Mouse (Mus musculus): ENCODE measurements around the gene Tnfsf4.

Gene Tnfsf4

DNA sequence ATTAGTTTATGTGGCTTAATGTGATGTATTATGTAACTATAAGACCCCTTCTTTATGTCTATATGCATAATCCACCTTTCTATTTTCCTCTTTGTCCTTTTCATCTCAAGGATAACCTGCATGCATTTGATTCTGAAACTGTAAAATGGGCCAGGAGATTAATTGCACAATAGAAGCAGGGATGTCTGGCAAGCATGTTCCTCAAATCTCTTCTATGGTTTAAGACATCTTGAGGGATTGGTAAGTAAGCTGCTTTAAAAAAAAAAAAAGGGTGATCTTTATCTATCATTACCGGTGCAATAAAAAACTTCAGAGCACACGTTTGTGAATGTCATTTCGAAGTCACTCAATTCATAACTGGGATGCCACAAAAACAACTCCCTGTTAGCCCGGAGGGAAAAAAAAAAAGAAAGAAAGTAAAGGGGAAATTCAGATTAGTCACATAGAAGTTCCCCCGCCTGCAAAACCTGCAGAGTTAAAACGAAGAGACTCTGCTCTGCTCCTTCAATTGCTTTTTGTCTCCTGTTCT lies at the start of gene Tnfsf4:
Gene Tnfsf4, plus strand, starts transcription at position 479 of the 529 bp plus-strand sequence.
- DNase-seq (ENCODE audit: low read depth, low spot score), result no peak

DNA sequence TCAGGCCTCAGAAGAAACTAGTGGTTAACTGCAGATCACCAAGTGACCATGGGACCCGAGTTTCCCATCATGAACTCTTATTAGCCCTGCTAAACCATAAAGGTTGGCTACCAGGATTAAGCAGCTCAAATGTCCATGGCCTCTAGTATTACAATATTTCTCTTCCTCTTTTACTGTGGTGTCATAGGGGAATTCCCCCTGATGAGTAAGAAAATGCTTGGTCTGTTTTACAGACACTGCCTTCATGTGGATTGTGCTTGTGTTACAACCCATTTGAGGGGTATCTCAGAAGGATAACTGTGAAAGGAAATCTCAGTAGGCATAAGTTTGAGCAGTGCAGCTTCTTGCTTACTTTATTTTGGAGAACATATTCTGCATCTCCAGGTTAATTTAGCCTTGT lies 44.2 kb upstream of the Tnfsf4 start:
- DNase-seq (ENCODE audit: low read depth, low spot score), result peak; percentile 60

DNA sequence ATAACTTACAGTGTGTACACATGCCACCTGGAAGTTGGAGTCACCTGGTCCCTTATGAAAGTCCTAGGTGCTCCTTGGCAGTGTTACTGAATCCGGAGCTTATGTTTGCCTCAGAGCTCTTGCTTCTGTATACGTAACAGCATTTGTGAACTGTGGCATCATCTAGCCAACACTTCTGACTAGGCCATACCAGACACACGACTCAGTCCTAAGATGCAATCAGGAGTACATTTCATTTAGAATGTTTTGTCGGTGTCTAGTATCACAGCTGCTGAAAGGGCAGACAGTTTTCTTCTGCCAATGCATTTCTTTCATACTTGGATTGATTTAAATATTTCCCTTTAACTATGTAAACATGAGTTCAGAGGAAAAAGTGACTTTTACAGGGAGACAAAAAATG lies 30.2 kb upstream of the Tnfsf4 start:
- DNase-seq (ENCODE audit: low read depth, low spot score), result no peak

DNA sequence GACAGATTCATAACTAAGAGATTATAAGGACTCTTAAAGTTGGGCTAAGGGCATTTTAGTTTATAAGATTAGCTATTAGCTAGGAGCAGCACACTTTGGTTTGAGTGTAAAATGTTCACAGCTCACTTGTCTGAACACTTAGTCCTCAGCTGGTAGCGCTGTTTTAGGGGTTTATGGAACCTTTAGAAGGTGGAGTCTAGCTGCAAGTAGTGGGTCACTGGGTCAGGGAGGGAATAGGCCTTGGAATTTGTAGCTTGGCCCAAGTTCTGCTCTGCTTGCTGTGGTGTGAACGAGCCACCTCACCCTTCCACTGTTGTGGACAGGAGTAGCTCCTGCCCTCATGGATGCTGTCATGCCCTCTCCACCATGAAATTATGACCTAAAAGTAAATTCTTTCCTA lies 23.3 kb upstream of the Tnfsf4 start:
- DNase-seq (ENCODE audit: low read depth, low spot score), result no peak

DNA sequence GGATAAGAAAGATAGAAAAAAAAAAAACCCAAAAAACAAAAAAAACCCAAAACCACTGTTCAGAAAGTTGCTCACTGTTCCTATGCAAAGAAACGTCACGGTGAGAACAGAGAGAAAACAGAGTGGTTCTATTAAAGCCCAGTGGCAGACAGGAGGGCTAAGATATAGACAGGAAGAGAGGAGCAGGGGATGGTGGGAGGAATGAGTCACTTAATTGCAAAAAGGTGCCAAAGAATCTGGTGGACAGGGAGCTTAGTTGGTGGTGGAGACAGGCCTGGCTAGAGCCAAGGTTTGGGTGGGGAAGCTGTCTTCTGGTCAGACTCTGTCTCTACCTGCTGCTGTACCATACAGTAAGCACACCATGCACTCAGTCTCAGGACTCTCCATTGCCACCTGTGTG lies 19.3 kb upstream of the Tnfsf4 start:
- DNase-seq (ENCODE audit: low read depth, low spot score), result no peak

DNA sequence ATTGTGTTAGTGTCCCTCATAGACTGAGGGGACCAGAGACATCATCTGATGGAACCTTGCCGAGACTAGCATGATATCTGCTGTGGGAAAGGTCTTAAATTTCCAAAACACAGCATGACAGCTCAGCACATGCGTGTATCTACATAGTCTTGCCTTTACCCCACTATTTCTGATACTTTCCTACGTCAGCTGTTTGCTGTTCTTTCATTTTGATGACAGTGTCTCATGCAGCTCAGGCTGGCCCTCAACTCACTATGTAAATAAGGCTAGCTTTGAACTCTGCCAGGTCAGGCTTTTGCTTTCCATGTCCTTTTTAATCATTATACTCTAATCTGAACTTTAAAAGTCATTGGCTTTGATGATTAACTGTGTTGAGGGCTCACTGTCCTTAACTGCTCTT lies 16.6 kb upstream of the Tnfsf4 start:
- no peak for DNase-seq (ENCODE audit: low read depth, low spot score)

DNA sequence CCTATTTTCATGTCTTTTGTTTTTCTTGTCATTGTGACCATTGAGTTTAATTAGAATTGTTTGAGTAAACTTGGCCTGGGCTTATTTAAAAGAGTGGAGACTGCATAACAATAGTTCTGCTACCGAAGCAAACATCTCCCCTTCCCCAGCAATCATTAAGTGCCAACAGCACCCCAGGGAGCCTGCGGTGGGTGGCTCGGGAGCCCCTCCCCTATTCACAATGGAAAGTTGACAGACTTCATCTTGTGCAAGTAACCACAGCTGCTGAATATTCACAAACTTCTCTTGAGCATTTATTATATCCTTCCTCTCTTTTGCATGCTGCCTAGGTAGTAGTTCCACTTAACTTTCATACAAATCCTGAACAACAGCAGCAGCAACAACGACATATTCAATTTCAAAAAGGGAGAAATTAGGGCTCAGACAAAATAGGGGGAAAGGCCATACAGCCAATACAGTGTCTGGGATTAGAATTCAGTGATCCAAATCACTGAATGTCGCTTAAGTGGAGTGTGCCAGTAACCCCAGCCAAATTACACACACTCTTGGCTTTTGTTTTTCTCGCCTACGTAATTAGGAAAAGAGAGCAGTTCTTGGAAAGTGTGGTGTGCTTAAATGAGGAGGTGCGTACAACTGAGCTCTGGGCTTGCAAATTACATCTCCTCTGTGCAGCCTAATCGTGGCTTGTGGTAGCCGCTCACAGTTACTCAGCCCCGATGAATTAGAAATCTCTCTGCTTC lies 15.4 kb upstream of the Tnfsf4 start:
- DNase-seq (ENCODE audit: low read depth, low spot score), result no peak

DNA sequence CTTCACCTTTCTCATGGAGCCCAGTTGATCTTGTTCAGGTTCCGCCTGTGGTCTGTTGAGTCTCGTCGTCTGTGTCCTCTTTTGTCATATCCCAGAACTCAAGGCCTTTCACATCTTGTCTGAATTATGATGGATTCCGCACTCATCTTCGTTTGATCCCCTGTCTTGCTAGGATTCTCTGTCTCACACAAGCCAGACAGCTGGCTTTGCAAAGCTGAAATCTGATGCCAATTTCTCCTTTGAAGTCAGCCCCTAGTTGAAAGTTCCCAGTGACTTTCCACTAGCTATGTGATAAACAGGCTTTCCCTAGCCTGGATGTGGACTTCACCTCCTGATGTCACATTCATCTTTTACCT lies 14.8 kb upstream of the Tnfsf4 start:
- DNase-seq (ENCODE audit: low read depth, low spot score), result no peak

DNA sequence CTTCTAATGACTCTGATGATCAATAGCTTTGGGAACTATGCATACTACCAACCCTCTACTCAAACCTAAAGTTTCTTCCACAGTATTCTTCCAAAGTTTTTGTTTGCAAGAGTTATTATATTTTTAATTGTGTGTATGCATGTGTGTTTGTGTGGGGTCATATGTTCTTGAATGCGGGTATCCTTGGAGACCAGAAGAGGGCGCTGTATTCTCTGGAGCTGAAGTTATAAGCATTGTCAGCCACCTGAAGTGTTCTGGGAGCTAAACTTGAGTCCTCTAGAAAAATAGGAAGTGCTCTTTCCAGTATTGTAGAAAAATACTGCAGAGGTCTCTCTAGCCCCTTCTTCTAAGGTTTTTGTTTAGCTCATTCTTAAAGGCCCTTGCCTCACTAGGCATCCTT lies 5.1 kb upstream of the Tnfsf4 start:
- DNase-seq (ENCODE audit: low read depth, low spot score), result peak; percentile 50

DNA sequence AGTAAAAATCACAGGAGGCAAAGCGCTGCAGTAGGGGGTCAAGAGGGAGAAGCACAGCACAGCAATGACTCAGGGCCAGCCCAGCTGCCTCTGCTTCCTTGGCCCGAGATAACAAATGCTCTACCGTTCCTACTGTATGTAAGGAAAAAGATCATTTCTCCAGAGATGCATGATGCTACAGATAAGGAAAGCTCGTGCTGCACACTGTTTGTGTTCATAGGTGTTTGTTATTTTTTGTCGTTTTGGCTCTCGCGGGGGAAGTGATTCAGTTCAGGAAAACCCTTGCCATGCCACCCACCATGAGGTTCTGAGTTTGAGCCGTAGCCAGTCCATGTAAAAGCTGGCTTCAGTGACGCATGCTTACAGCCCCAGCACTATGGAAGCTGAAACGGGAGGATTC lies 2.3 kb upstream of the Tnfsf4 start:
- DNase-seq (ENCODE audit: low read depth, low spot score), result no peak

DNA sequence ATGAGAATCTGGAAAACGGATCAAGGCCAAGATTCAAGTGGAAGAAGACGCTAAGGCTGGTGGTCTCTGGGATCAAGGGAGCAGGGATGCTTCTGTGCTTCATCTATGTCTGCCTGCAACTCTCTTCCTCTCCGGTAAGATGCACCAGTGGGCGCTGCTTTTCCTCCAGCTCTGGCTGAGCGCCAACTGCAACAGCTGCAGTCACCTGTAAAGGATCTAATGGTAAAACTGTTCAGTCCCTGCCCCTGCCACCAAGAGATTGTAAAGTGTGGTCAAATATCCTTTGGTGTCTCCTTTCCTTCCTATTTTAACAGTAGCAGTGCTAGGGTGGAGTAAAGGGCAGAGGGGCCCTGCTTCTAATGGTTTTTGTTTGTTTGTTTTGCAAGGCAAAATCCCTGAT lies 401 bp downstream of the Tnfsf4 start:
- peak; percentile 11 for DNase-seq (ENCODE audit: low read depth, low spot score)

DNA sequence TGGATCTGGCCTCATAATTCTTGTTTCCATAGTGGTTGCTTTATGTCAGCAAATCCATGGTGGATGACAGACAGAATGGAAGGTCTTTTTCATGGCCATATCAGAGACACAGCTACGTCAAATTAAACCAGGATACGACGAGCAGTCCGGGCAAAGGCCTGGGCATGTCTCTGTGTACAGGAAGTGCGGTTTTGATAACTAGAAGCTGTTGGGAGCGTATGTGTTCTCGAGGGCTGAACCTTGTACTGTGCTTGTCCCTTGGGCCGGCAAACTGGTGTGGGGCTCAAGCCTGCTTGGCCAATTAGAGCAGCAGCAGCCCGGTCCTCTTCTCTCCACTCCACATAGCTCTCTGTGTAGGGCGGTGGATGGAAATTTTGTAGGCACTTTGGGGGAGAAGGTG lies 1.1 kb downstream of the Tnfsf4 start:
- no peak for DNase-seq (ENCODE audit: low read depth, low spot score)

DNA sequence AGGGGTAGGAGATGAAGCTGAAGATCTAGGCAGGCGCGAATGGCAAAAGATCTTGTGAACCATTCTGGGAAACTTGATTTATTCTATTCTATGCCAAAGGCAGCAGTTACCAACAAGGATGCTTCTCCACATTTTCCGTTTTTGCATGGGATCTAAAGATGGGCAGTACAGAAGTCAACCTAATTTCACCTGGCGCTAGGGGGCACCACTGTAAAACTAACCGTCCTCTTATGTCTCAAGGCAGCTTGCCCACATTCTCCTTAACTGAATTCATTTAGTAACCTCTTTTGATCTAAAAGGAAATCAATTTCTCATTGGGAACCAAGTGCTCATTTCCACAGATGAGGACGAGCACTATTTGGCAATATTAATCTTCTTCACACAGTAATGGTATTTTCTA lies 4.9 kb downstream of the Tnfsf4 start:
- DNase-seq (ENCODE audit: low read depth, low spot score), result peak; percentile 60

DNA sequence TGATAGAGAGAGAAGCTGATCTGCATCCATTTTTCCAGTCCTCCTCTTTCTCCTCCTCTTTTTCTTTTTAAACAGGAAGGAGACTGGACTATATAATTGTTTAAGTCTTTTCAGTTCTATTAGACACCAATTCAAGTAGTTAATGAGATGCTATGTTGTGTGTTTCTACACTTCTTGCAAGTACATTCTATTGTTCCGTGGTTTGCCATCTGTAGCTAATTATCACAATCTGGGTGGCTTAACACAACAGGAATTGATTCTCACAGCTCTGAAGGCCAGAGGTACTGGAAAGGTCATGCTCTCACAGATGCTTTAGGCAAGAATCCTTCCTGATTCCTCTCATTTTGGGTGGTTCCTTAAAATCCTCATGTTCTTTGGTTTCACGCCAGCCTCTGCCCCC lies 7.9 kb downstream of the Tnfsf4 start:
- DNase-seq (ENCODE audit: low read depth, low spot score), result no peak

DNA sequence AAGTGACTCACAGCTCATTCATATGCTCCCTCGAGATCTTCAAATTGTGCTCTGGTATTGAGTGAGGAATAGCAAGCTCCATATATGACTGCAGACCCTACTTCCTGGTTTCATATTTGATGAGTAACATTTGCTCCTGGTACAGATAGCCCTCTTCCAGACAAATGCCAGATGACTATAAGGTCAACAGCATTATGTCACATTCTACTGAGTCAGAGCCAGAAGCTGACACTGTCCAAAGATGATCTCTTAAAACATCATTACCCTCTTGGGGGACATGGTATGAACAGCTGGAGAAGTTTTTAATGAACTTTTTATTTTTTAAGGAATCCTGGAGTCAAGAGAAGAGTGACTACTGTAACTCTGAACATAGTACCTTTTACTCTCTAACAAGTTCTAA lies 11.3 kb downstream of the Tnfsf4 start:
- DNase-seq (ENCODE audit: low read depth, low spot score), result no peak

DNA sequence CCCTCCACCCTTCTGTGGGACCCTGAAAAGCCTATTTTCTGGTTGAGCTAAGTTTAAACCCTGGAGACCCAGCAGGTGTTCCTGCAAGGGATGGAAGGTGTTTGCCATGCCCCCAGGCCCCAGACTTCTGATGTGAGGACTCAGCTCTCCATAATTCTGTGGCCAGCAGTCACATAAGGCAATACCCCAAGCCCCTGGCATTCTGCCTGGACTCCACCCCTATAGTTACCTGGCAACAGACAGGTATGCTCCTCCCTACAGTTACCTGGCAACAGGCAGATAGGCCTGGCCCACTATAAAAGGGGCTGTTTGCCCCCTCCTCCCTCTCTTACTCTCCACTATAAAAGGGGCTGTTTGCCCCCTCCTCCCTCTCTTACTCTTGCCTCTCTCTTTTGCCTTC lies 24.7 kb downstream of the Tnfsf4 start:
- DNase-seq (ENCODE audit: low read depth, low spot score), result no peak

DNA sequence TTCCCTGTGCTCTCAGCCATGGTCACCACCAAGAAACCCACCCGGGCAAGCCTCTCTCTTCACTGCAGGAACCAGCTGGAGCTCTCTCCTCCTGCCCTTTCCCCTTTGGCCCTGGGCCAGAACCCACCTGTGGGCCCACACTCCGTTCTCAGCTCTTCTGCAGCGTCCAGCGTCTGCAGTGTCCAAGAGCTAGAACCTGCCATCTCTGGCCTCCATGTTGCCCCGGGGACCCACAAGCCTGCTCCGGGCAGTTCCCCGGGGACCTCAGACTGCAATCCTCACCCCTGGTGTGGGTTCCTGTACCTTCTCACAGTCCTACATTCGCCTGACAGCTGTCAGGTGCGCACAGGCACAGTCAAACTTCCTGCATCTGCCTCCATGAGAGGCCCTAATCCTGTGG lies 25.4 kb downstream of the Tnfsf4 start:
- no peak for DNase-seq (ENCODE audit: low read depth, low spot score)

DNA sequence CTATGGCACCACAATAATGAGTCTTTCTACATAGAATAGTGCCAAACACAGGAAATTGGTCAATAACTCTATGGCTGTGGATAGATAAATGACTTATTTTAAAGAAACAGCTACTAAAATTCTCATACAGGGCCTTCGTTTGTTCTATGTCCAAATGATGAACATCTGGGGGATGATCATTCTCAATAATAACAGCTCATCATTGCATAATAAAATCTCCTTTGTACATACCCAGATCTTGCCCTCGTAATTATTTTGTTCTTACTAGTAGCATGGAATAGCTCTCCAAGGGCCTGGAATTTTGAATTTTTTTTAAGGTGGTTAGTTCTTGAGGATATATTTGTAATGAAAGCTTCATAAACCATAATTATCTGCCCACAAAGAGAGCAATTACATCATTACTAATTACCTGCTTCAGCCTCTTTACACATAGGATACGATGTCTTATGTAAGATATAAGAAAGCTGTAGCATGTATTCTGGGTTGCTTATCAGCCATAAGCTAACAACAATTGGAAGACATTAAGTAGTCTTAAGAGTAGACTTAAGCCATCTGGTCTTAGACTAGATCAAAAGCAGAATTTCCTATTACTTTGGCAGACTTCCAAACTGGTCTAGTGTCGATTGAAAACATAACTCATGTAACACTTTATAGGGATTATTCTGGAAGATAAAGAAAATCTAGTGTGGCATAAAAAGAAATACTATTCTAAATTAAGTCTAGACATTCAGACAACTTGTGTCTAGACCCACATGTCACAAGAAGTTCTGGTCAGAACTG lies 31.3 kb downstream of the Tnfsf4 start:
- no peak for DNase-seq (ENCODE audit: low read depth, low spot score)

DNA sequence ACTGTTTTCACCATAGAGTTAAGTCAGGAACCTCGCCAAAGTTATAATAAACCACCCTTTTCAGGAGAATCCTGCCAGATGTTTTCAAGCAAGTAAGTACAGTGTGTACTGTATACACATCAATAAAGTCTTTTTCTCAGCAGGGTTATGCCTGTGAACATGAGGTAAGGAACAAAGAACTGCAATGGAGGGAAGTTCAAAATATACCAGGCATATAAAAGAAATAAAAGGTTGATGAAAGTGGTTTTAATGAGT lies 31.8 kb downstream of the Tnfsf4 start:
- DNase-seq (ENCODE audit: low read depth, low spot score), result no peak

DNA sequence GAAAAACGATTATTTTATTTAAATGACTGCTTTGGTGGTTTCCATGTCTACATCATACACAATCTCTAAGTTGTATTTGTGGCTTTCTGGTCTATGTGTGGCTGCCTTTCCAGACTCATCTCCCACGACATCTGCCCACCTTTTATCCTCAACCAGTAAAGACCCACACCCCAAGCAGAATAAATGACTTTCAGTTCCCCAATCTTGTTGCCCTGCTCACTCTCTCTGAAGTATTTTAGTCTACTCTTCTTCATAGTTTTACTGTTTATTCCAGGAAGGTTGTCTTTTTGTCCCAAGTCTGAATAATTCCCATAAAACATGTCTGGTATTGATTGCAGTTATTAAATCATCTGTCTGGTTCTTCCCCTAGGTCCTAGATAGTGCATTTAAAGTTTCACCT lies 40.6 kb downstream of the Tnfsf4 start:
- peak; percentile 31 for DNase-seq (ENCODE audit: low read depth, low spot score)

DNA sequence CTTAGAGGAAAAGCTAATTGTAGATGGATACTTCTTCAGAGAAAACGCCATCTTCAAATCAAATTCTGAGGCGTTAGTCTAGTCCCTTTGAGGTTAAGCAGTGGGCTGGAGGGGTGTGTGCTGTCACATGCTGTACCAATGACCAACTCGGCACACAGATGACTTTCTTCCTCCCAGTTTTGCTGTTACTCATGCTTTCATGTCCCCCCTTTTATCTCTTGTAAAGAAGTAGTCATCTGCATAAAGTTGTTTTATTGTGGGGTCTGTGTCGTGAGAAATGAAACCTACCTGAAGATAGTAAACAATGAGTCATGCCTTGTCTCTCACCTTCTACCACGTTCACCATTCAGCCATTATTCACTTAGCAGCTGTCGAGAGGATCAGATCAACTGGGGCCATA lies 41.3 kb downstream of the Tnfsf4 start:
- DNase-seq (ENCODE audit: low read depth, low spot score), result no peak

DNA sequence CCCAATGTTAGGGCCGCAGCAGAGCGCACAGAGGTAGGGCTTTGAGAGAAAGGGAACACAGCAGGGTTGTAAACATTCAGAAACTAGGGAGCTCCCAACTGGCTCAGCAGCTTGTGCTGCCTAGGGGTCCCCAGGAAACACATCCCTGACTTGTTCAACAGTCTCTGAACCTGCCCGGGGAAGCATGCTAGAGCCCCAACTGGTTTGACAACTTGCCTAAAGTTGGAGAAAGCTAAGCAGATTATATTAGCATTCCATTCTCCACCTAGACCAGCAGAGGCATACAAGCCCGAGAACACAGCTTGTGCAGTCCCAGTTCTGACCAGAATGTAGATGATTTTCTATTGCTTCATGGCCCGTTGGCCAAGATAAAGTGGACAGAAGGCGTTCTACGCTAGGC lies 49.6 kb downstream of the Tnfsf4 start:
- no peak for DNase-seq (ENCODE audit: low read depth, low spot score)

DNA sequence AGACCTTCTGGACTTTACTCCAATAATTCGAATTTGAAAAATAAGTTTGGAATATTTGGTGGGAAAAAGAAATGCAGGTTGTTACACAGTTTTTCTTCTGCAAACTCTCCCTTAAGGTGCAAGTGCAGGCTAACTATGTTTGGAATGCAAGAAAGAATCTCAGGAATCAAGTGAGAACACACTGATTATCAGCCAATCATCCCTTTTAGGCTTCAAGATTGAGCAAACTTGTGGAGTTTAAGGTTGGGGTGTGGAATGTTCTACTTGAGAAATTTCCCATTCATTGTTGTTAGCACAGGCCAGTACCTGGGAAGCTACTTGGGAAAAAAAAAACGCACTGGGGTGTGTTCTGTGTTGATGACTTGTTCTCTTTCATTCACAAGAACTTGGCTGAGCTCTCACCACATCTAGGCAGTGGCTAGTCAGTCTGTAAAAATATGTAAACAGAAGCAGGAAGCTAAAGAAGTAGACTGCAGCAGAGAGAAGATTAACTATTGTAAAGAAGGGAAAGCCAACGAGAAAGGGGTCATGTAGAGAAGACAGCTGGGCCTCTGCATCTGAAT lies 56.6 kb downstream of the Tnfsf4 start:
- DNase-seq (ENCODE audit: low read depth, low spot score), result no peak

Data from A20 (cell line).